Mouse (Mus musculus) layer of hippocampus, postnatal 10 days (tissue): ENCODE measurements around the gene Ufl1. TPM values are rescaled to one million over a fixed set of nuclear protein-coding genes. Genes with fewer than 3 reads are reported as not detected.

Source experiments
- total RNA-seq, 2 experiments: library from RNA; stranded (reverse); gene quantifications; 2 replicates each; pipeline ENCODE4 v1.2.3; 2021

Ufl1 gene
- total RNA-seq, 2 experiments from 2014 or later, result 22.8 to 31.5 TPM

Other genes with a start within 250 kb of the Ufl1 start
- gene Fhl5, start 38.9 kb downstream of the Ufl1 start, total RNA-seq, result 1 to 10 TPM in 1 of 2 experiments, under 1 TPM in 1; 0.60 to 1.3 TPM